Mouse (Mus musculus) right cerebral cortex, postnatal 25 days (tissue): ENCODE measurements around the gene Dgcr8.

ENCODE experiments used
- DNase-seq: peaks from one replicate; pipeline ENCODE4 v3.0.0; 2022

Dgcr8 gene

GRCm38 (mm10) chr16:18217579-18217978 lies 71.5 kb downstream of the Dgcr8 start, which contains the start of gene Ccdc188:
Gene Ccdc188, plus strand, starts transcription at chr16:18217879.
- no peak for DNase-seq

GRCm38 (mm10) chr16:18214858-18215257 lies 74.2 kb downstream of the Dgcr8 start:
- no peak for DNase-seq

- DNase-seq: peak; percentile 78
These were observed 75.4 kb downstream of the Dgcr8 start for GRCm38 (mm10) chr16:18213689-18214088.

GRCm38 (mm10) chr16:18211417-18212171 lies 77.5 kb downstream of the Dgcr8 start:
- DNase-seq: peak; percentile 89

GRCm38 (mm10) chr16:18210701-18211416 lies 78.2 kb downstream of the Dgcr8 start:
- DNase-seq: peak; percentile 61
